Mouse (Mus musculus) leukemia stem cell, adult 10-12 weeks (primary cell): ENCODE results near the gene Asdurf. TPM values are rescaled to one million over a fixed set of nuclear protein-coding genes. Genes with fewer than 3 reads are reported as not detected.

ENCODE experiments used
- polyA plus RNA-seq: library from polyadenylated mRNA; stranded (reverse); fragments of >175 nt; gene quantifications from 2 replicates; pipeline ENCODE4 v1.2.3, GENCODE M21; 2012; ENCODE audit warnings: low replicate concordance

The Asdurf gene
- polyA plus RNA-seq: not detected in 2 replicates

GRCm38 (mm10) chr1:53352327-53353261 is at the start of gene Asdurf, which contains the start of the genes Gm28551 and Asnsd1:
Gene Asdurf (minus strand): TSS chr1:53352619.
Gene Gm28551 (minus strand): TSS chr1:53352667.
Gene Asnsd1 (minus strand): TSS chr1:53352752.

DNA sequence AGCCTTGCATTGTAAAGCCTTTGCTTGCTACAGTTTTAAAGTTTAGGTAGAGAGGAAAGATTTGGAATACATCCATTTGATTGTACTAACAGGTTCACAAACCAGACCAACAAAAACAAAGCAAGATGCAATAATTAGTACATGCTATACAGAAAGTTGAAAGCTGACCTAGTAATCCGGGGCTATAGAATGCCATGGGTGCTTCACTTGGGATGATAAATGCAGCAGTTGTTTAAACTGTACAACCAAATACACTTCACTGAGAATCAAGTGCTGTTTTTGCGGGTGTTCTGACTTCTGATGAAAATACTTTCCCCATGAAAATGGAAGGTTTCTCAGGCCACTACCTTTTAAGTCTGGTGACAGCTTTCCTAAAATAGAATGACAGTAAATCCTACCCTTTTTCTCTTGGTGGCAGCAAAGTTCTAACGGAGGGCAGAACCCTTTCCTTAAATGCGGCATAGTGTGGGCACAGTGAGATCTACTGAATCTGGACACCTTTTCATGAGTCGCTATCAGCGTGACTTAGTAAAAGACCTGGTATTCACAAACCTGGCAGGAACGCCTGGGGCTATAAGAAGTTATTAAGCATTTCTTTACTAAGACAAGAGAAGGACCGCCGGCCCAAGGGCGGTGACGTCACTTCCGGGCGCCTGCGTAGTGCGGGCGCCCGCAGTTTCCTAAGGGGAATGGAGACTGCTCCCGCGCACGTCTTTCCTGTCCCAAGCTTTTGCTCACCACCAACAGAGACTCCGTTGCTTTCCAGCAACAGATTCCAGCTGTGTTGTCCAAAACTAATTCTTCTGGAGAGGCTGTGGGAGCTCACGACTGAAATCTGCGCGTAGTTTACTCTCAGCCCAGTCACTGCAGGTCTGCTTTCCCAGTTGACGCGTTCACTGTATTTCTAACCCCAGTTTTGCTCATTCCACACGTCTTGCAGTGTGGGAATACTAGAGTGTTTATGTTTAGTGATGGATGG is 39.1 kb downstream of the Asdurf start, which contains the start of gene Osgepl1:
Gene Osgepl1 (plus strand): TSS at position 636 of the 979 bp plus-strand sequence.

Other genes with a start within 250 kb of the Asdurf start
- gene 1700019A02Rik, start 165.0 kb downstream of the Asdurf start, polyA plus RNA-seq: not detected in 2 replicates
- 0.65 and 1.1 TPM in 2 replicates for gene Pms1, start 55.6 kb downstream of the Asdurf start, polyA plus RNA-seq
- 0.09 and 2.4 TPM in 2 replicates for gene Ormdl1, start 55.5 kb downstream of the Asdurf start, polyA plus RNA-seq
- gene Gm28778, start 55.5 kb downstream of the Asdurf start, polyA plus RNA-seq: not detected in 2 replicates
- 0.33 and 2.6 TPM in 2 replicates for gene Osgepl1, start 39.0 kb downstream of the Asdurf start, polyA plus RNA-seq
- not detected in 2 replicates for gene Gm28551, start within 50 bp of the Asdurf start, polyA plus RNA-seq
- gene Asnsd1, start 133 bp upstream of the Asdurf start, polyA plus RNA-seq: 7.9 and 21.4 TPM in 2 replicates